Mouse (Mus musculus) heart, postnatal 25 days (tissue): ENCODE data around the gene Dpp9. TPM values are rescaled to one million over a fixed set of nuclear protein-coding genes. Genes with fewer than 3 reads are reported as not detected.

ENCODE experiments used
- DNase-seq: peaks from one replicate; pipeline ENCODE4 v3.0.0; 2022; ENCODE audit warnings: low spot score
- intact Hi-C: fragments of 180-260 bp; cut with DNase I; formaldehyde crosslinking; loops from one replicate; pipeline ENCODE4 v1.15.1; 2025
- total RNA-seq, 2 experiments: library from RNA; stranded (reverse); gene quantifications; 2 replicates each; pipeline ENCODE4 v1.2.3; 2021

The Dpp9 gene
- total RNA-seq, 2 experiments from 2014 or later = 37.1 to 39.1 TPM

DNA sequence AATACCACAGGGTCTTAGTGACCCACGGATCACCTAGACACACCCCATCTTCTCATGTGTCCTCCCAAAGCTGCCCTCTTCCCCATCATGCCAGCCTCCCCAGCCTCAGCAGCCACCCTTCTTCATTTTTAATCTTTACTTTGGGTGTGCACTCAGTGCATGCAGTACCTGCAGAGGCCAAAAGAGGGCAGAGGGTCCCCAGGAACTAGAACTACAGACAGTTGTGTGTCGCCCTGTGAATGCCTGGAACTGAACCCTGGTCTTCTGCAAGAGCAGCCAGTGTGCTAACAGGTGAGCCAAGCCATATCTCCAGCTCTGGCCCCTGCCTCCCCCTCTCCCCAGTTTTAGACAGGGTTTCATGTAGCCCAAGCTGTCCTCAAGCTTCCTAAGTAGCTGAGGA is 21.8 kb downstream of the Dpp9 start:
- intact Hi-C loops = loop anchor here (5.0 kb wide), 1 partner anchor 55 kb away; no protein-coding TSS in a partner anchor
- DNase-seq = no peak

DNA sequence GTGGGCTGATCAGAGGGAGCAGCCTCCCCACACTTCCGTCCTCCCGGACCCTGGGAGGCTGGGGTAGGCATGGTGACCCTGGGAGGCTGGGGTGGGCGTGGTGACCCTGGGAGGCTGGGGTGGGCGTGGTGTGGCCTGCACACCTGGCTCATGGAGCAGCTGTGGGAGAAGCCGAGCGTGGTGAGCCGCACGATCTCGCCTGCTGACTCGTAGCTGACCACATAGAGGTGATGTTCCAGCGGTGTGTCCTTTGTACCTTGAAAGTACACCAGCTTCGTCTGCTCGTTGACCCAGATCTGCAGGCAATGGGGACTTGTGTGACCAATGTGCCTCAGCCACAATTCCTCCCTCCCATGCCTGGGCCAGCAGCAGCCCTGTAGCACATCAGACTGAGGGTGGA is 23.9 kb downstream of the Dpp9 start:
- no peak for DNase-seq
- intact Hi-C loops = loop anchor here (5.0 kb wide), 1 partner anchor 58 kb away; no protein-coding TSS in a partner anchor

DNA sequence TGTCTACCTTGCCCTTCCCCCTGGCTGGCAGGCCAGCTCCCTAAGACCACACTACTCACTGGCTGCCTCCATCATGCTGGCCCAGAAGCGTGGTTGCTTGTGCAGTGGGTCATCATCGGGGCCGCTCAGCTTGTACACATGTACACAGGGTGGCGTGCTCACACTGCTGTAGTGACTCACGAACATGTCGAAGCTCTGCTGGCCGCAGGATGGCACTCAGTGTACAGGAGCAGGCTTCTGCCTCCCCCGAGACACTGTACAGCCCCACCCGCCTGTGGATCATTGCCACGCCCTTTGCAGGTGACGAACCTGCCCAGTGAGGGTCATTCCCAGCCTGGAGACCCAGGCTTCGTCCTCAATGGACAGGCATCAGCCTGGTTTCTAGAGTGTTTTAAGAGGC is 24.3 kb downstream of the Dpp9 start:
- intact Hi-C loops = no loop called here
- no peak for DNase-seq

DNA sequence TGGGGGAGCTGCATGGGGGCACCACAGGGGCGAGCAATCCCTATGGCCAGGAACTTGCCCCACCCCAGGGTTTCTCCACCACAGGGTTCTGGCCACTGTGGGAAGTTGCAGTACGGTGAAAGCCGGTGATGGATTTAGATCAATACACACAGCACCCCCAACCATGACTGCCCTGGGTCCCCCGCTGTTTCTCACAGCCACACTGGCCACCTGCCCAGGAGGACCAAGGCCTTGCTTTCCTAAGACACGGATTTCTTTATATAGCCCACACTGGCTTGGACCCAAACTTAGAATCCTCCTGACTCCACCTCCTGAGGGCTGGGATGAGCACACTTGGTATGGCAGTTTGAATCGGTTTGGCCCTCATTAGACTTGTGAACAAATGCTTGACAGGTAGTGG is 27.4 kb downstream of the Dpp9 start:
- no peak for DNase-seq
- intact Hi-C loops = no loop called here

DNA sequence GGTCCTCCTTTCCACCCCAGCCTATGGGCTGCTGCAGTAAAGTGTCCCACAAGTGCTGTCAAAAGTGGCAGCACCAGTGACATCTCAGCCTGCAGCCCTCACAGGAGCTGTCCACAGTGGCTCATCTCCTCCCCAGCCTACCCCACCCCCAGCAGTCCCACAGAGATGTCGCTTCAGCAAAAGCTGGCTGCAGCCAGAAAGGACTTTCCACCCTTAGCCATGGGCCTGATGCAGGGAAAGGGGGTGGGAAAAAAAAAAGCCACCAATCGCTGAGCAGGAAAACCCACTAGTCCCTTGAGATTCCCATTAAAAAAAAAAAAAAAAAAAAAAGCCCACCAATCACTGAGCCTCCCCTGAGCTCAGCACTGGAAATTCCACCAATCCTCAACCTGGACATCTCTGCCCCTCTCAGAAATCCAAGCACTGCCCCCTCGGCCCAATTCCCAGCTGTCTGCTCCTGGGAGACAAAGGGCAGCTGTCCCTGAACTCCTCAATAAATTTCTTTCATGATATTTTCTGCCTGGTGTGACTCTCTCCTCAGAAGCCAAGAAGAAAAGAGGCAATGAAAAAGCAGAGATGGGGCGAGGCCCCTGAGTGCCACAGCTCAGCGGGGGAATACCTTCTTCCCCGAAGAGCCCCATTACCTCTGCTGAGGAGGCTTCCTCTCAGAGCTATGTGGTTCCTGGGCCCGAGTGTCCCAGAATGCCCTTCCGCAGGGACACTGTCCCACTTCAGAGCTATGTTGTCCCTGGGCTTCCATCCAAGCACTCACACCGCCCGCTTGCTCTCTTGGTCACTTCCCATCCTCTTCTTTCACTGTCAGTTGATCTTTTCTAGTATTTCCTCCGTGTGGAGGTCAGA is 33.2 kb downstream of the Dpp9 start:
- intact Hi-C loops = no loop called here
- DNase-seq = peak; percentile 62

DNA sequence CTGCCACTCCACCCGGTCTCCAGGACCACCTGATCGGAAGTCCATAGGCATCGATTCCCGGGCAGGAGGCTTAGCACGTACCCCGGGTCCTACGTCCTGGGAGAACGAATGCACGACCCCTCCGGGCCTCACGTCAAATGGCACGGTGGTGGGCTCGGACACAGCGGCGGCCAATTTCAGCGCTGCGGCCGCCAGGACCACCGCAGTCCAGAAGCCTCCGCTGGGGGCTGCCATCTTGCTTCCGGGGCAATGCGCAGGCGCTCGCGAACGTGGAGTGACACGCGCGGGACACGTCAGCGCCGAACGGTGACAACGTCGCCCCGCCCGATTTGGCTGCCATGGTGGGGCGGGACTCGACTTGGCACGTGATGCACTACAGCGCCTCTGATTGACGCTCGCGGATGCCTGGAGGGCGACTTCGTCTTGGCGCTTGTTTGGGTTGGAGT is 35.0 kb downstream of the Dpp9 start, which contains the start of gene Mydgf:
Gene Mydgf, minus strand, starts transcription at position 263 of the 446 bp plus-strand sequence.
- intact Hi-C loops = loop anchor here (2.0 kb wide), 1 partner anchor 21 kb away; the partner anchor contains the start of gene Tnfaip8l1
- peak; percentile 94 for DNase-seq

DNA sequence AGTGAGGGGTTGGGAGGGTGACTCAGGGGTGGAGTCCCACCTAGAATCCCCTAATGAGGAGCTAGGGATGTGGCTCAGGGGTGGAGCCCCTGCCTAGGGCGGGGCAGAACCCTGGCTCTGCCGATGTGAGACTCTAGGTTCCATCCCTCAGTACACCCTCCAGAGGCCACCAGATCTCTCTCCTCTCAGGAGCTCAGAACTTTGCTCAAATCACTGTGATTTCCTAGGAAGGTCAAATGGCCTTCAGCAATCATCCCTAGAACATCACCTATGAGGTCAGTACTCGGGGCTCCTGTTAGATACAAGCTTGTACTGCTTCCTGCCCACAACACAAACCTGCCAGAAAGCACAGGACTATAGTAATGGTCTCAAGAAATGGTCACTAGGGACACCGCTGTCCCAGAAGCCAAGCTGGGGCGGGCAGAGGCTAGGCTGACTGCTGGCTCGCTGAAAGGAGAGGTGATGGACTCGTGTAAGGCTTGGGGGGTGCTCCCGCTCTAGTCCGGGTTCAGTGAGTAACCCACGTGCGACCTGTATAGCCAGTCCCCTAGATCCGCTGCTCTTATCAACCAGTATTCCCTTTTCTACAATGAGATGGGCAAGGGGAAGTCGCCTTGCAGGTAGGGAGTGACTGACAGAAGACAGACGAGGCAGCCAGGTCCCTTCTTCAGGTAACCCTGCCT is 35.6 kb downstream of the Dpp9 start:
- DNase-seq = no peak

DNA sequence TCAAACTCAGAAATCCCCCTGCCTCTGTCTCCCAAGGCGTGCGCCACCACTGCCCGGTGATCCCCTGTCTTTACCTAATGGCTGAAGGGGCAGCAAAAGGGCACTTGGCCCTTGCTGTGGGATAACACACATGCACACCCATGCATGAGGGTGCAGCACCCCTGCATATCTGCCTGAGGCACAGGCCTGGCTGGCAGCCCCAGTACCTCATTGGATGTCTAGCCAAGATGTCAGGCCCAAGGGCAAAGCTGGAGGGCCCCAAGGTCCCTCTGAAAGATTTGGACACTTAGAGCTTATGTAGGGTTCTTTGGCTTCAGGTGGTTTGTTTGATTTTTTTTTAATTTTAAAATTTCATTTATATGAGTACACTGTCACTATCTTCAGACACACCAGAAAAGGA is 43.3 kb downstream of the Dpp9 start:
- DNase-seq = no peak
- intact Hi-C loops = no loop called here

More for the DNA sequence above, 35.6 kb downstream of the Dpp9 start:
- intact Hi-C loops = loop anchor here (2.0 kb wide), 1 partner anchor 20 kb away; the partner anchor contains the start of gene Tnfaip8l1

DNA sequence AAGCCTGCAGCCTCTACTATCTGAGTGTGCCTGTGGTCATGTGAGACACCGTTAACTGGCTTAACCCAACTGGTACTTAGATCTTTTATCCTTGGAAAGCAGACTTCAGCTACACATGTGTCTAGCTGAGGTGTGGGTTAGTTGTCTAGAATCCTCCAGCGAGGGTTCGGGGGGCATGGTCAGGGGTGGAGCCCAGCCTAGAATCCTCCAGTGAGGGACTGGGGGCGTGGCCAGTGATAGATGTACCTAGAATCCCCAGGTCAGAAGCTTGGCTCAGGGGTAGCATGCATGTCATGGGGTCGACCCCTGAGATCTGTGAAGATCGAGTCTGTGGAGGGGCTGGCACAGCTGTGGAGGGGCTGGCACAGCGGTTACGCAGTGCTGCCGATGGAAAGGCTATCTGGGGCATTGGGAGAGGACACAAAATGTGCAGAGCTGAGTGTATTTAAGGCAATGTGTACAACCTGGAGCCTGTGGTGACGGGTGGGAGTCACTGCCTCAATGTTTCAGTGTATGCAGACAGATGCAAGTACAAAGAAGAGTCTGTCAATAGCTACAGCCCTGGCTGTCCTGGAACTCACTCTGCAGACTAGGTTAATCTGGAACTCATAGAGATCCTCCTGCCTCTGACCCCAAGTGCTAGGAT is 45.2 kb downstream of the Dpp9 start:
- intact Hi-C loops = no loop called here

DNA sequence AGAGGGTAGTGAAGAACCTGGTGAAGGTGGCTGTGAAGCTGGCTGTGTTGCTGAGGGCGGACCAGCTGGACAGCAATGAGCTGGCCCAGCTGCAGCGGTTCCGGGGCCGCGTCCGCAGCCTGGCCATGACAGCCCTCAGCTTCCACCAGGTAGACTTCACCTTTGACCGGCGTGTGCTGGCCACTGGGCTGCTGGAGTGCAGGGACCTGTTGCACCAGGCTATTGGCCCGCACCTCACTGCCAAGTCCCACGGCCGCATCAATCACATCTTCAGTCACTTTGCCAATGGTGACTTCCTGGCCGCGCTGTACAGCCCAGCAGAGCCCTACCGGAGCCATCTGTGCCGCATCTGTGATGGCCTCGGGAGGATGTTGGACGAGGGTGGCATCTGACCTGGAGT is 46.8 kb downstream of the Dpp9 start:
- intact Hi-C loops = no loop called here
- DNase-seq = no peak

More for the DNA sequence above, 45.2 kb downstream of the Dpp9 start:
- no peak for DNase-seq

DNA sequence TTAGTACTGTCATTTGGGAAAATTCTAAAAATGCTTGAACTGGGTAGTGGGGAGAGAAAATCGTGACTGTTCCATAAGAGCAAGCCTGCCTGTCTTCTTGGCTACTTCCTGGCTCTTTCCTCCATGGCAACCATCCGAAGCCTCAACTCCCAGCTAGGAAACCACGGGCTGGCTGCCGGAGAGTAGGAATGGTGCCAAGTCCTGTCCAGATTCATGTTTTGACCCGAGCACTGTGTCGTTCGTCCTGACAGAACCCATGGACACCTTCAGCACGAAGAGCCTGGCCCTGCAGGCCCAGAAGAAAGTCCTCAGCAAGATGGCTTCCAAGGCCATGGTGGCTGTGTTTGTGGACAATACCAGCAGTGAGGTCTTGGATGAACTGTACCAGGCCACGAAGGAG is 47.2 kb downstream of the Dpp9 start:
- DNase-seq = no peak
- intact Hi-C loops = no loop called here

DNA sequence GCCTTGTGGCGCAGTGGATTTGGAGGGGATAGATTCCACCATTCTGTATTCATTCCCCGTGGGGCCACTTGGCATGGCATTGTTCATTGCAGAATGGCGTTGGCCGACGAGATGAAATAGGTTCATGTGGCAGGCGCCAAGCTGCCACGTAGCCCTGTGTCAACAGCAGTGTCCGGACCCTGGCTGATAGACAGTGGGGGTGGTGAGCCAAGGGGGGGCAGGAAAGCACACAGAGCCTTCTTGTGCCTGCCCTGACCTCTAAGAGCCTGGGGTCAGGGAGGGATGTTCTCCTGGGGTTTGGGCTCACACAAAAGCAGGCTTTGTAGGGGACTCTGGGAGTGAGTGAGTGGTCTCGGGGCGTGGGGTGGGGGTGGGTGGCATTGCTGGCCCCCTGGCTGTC is 48.1 kb downstream of the Dpp9 start:
- no peak for DNase-seq
- intact Hi-C loops = no loop called here

DNA sequence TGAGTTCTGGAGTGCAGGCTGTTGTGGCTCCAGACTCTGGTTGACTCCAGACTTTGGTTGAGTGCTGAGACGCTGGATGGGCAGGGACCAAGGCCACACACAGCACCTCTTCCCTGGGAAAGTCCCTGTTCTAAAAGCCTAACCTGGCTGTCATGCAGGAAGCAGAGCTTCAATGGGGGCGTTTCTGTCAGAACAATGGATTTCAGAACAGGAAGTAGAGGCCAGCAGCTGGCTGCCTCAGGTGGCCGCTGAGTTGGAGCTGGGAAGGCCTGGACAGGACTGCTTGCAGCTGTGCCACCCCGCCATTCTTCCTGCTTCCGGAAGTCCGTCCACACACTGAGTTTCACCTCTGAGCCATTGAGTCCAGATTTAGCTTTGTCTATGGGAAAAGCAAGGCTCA is 48.9 kb downstream of the Dpp9 start:
- no peak for DNase-seq

DNA sequence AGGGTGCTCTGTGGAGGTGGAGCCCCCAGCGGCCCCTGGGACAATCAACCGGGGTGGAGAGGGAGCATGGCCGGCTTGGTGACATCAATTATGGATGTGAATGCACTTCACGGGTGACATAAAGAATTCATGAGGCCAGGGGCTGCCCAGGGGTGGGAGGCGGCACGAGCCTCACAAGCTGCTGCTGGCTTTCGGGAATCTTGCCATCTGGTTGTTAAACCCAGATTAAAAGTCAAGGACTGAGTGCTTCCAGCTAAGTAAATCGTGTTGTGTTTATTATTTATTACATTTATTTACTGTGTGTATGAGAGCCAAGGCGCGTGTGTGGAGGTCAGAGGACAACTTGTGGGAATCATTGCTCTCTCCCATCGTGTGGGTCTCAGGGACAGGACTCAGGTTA is 53.0 kb downstream of the Dpp9 start:
- DNase-seq = no peak
- intact Hi-C loops = no loop called here

More for the DNA sequence above, 48.9 kb downstream of the Dpp9 start:
- intact Hi-C loops = no loop called here

DNA sequence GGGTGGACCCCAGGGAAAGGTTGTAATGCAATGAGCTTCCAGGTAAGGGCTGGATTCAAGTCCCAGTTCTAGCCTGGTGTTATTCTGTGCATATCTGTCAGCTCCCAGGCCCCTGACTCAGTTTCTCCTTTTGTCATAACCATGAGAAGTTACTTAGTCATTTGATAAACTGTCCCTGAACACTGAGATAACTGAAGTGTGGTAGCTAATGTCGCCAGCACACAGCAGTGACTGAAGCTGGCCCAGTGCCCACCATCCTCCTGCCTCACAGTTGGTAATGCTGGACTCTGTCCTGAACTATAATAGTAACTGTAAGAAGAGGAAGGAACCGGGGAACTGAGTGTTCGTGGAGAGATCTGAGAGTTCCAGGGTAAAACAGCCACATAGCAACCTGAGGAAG is 54.2 kb downstream of the Dpp9 start:
- intact Hi-C loops = no loop called here
- no peak for DNase-seq

DNA sequence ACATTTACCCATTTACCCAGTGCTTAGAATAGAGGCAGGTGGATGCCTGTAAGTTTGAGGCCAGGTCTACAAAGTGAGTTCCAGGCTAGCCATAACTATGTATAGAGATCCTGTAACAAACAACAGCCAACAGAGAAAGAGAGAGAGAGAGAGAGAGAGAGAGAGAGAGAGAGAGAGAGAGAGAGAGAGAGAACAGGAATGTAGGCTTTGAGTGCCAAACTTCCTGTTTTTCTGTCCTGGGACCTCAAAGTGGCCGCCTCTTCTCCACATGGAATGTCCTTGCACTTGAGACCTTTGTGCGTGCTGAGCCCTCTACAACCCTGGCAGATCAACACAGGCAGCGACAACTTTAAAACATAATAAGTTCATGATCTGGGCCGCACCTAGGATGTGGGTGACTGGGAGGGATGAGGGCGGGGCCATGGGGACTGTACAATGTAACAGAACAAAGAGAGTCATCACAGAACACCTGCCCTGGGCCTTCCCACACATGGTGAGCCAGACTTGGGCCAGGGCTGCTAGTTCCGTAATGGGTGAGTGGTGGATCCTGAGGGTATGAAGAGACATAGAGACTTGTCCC is 55.1 kb downstream of the Dpp9 start:
- intact Hi-C loops = loop anchor here (2.0 kb wide), 1 partner anchor 19 kb away; the partner anchor contains the start of gene Mydgf

DNA sequence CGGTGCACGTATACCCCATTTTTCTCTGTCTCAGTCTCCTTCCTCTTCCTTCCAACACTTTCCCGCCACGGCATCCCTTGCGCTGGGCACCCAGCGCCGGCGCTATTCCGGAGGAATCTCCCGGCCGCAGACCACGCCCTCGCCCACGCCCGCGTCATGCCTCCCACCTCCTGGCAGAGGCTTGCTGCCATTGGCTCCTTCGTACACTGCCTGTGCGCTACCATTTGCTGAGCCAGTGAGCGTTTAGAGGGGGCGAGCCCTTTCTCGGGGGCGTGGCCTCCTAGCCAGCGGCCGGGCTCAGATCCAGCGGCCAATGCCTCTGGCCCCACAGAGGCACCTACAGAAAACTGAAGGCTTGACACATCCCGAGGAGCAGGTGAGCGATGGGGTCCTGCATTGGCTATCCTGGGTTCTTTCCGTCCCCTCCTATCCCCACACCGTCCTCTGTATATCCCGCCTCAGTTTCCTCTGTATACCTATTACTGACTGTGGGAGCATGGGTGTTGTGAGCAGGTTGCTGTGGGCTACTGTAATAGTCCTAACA is 56.4 kb downstream of the Dpp9 start, which contains the start of gene Tnfaip8l1:
Gene Tnfaip8l1, plus strand, starts transcription at position 247 of the 544 bp plus-strand sequence.
- peak; percentile 93 for DNase-seq
- intact Hi-C loops = loop anchor here (2.0 kb wide), 1 partner anchor 20 kb away; the partner anchor contains the start of gene Mydgf

More for the DNA sequence above, 55.1 kb downstream of the Dpp9 start:
- DNase-seq = no peak

DNA sequence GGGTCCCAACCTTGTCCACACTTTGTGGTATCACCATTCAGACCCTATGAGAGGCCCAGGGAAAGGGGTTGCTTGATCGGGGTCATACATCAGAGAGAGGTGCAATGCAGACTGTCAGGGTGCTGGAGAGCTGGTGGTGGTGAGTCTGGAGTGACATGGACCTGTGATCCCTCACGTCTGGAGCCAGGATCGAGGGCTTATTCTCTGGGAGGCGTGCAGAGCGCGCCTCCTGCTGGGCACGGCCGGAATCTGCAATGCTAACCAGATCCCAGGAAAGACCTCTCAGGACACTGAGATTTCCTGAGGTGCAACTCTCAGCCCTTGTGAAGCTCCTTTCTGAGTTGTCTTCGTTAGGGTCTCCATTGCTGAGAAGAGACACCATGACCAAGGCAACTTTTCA is 59.0 kb downstream of the Dpp9 start:
- intact Hi-C loops = loop anchor here (1.0 to 2.0 kb wide), 2 partner anchors 19 to 27 kb away; partner anchors contain the start of gene Sema6b
- DNase-seq = peak; percentile 27

DNA sequence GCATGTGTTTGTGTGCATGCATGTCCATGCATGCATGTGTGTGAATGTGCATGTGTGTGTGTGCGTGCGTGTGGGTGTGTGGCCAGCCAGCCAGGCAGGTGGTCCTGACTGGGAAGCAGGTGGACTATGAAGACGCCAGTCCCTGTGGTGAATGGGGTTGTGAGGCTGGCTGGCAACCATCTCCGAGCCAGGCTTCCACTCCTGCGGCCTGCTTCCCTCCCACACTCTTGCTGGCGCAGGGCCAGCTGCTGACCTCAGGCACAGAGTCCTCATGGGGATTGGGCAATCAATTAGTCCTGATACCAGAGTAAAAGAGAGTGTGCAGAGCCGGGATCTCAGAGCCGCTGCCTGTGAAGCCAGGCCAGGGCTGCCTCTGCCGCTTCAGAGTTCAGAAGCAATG is 65.1 kb downstream of the Dpp9 start:
- no peak for DNase-seq
- intact Hi-C loops = no loop called here
